Mouse (Mus musculus) embryo, embryonic 11.5 days (tissue): ENCODE data around the gene Pdlim1.
A peak's percentile ranks its signal among the peaks of the same experiment; 100 is the strongest.

ENCODE experiments used
- DNase-seq: peaks from one replicate; pipeline ENCODE4 v3.0.0-alpha.2; 2012; ENCODE audit warnings: low read depth, low spot score

The Pdlim1 gene

DNA sequence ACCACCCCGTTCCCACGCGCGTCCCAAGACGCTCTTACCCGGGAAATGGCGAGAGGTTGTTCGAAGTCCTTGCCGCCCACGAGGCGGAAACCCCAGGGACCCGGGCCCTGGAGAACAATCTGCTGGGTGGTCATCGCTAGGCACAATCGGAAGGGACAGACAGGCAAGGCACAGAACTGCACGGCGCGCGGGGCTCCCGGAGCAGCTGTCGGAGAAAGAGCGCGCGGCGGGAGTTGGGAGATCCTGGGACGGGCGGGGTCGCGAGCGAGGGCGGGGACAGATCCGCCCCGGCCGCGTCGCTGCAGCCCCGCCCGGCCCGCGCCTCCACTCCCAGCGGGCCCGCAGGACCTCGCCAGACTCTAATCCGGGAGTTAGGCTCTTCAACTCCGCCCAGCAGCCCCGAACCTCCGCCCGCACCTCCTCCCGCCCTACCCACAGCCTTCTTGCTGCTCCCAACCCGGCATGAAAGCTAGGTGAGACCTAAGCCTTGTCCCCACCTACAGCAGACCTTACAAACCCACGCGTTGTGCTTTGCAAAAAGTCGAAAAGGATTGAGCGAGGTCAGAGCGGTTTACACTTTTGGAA lies at the start of gene Pdlim1:
Gene Pdlim1, minus strand, starts transcription at position 535 of the 585 bp plus-strand sequence.
- peak; percentile 50 for DNase-seq

DNA sequence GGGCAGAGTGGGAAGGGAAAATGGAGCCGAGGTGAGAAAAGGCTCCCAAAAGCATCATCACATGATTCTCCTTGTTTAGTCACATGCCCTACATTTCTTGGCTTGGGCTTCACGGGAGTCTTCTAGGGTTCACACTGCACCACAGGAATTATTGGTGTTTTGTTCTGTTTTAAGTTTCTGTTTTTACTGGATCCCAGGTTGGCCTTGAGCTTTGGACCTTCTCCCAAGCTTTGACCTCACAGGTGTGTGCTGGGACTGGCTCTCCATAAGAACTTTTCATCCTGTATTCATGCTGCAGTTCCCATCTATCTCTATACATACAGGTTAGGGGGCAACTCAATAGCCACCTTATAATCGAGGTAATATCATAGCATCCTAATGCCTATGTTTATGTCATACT lies 47.6 kb upstream of the Pdlim1 start:
- DNase-seq = no peak

DNA sequence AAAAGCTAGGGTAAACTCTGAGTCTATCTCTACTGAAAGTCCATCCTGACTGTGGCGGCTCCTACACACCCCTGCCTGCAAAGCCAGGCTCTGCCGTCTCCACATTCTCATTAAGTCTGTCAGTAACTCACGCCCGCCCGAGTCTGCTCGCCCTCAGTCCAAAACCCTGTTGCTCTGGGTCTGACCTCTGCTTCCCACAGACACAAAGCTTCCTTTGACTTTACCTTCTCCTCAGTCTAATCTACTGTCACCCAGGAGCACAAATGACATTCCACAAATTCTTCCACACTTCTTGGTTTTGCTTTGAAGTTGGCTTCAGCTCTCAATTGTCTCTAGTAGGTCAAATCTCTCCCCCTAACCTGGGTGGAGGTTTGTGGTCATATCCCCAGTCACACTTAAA lies 46.9 kb upstream of the Pdlim1 start:
- no peak for DNase-seq

DNA sequence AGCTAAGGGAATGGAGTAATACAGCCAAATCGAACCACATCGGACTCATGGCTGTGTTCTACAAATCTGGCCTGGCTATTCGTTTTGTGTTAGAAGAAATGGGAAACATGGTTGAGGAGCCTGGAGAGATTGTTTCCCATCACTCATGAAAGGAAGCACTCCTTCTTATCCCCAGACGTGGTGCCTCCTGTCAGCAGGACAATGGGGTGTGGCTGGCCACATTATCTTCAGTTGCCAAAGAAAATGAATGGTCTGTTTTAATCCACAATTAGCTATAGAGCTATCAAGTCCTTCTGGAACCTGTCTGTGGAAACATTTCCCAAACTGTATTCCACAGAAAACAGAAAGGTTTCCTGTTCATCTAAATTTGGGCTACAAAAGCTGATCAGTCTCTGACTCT lies 45.4 kb upstream of the Pdlim1 start:
- DNase-seq = no peak

DNA sequence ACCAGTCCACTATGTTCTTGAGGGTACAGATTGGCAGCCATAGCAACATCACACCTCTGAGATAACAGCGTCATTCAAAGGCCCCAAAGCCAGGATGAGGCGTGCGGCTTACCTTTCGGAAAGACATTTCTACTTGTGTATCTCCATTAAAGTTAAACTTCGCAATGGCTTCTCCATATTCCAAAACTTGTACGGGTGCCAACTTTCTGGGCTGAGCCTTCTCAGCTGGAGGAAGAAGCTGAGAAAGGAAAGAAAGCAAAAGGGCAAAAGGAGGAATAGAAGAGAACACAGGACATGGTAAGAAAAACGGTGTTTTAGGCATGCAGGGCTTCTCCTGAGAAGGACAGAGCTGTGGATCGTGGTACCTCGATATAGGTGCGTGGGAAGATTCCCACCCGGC lies 42.6 kb upstream of the Pdlim1 start:
- no peak for DNase-seq

DNA sequence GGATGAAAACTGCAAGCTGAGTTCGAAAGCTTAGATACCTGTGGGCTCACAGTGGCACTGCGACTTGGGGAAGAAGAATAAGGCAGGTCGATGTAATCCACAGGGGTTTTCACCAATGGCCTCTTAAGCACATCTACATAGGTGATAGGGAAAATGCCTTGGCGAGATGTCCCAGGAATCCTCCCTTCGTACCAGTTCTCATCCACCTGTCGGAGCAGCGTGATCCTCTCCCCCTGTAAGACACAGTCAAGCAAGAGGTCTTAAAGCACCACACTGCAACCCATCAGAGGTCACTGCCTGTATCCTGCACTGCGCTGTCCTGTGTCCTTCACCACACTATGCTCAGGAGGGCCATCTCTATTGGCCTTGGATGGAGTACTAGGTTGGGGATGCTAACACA lies 40.0 kb upstream of the Pdlim1 start:
- no peak for DNase-seq

DNA sequence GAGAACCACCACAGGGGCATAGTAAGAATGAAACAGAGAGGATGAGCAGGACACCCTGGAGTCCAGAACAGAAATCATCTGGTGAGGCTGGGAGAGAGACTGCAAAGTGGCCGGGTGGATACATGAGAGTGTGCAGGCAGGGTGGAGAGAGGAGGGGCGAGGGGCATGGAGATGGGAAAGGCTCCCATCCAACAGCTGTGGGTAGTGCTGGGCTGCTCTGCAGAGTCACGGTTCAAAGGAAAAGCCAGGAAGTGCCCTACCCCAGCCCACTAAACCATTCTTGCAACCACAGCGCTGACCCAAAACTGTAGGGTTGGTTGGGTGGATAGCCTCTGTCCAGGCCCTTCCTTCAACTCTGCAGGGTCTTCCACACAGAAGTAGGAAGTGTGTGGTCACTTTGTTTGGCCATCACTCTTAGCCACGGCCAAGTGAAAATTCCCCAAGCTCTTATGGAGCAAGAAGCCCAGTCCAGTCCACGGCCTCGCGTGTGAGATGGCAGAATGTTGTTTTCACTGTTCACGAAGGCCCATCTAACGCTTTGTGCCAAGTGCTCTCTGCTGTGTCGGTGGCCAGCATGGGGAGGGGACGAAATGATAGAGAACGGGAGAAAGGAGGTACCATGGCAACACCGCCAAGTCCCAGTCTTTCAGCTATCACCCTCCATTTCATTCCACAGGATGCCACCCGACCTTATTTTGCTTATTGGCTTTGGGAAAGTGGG lies 38.9 kb upstream of the Pdlim1 start:
- no peak for DNase-seq

DNA sequence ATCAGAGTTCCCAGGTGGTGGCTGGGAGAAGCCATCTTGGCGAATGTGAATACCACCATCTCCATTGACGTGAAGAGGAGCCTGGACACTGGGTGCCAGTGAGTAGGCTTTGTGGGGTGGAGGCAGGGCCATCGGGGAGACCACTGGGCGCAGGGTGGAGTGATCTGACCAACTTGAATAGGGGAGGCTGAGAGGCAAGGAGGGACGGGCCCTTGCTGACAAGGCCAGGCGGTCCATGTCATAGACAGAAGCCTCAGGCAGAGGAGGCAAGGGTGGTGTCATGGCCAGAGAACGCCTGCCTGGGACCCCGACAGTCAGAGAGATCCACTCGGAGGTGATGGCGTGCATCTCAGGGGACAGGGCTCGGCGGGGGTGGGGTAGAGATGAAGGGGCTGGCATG lies 38.3 kb upstream of the Pdlim1 start:
- DNase-seq = no peak

DNA sequence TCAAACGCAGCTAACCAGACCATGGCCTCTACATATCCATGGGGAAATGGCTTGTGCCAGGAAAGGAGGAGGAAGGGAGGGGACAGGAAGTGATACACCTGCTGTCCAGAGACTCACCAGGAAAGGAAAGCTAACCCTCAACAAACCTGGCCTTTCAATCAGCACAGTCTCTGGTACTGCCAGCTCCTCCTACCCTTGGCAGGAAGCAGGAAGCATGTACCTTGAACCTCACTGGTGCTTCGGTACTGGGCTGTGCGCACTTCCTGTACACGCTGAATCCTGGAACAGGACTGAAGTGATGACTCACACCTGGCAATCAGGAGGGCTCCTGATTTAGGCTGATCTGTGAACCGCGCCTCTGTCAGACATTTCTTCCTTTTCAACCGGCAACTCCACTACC lies 35.9 kb upstream of the Pdlim1 start:
- DNase-seq = no peak

DNA sequence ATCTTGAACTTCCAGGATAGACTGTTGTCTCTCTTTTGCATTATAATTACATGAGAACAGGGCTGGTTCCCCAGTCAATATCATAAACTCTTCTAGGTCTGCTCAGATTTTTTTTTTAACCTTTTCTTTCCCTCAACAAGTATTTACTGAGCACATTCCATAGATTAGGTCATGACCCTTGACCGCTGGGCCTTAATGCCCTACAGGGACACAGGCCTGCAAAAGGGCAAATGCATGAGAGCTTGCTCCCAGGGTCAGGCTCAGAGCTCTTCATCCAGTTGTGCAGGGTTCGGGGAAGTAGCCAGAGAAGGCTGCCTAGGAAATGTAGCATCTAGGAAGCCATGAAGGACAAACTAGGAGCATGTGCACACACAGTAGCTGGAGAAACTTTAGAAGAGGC lies 35.0 kb upstream of the Pdlim1 start:
- no peak for DNase-seq

DNA sequence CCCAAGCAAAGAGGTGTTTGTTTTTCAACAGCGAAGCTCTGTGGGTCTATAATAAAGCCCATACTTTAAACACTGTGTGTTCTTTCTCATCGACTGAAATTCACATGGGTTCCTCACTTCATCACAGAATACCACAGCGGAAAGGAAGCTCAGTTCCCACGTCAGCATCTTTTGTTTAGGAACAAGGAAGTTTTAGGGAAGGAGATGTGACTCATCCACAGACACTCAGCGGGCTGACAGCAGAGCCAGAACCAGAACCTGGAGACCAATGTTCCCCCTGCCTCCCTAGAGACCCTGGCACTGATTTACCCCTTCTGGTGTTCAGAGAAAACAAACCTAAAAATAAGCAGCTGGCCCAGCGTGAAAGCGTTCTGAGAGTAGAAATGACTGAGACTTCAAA lies 33.8 kb upstream of the Pdlim1 start:
- no peak for DNase-seq

DNA sequence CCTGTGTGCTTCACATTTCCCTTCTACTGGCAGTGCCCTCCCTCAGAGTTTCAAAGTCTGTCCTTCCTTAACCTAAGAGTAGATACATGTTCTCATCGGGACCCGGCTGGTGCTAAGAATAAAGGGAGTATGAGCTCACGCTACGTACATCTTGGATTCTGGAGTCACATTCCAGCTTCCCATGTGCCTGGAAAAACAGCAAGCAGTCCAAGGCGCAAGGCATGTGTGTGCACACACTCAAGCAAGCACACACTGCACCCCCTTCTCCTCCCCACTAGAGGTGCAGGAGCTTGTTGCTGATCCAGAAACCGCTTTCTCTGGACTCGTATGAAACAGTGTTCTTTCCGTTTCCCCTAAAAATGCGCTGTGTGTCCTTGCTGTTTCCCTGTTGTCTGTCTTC lies 31.3 kb upstream of the Pdlim1 start:
- DNase-seq = no peak

DNA sequence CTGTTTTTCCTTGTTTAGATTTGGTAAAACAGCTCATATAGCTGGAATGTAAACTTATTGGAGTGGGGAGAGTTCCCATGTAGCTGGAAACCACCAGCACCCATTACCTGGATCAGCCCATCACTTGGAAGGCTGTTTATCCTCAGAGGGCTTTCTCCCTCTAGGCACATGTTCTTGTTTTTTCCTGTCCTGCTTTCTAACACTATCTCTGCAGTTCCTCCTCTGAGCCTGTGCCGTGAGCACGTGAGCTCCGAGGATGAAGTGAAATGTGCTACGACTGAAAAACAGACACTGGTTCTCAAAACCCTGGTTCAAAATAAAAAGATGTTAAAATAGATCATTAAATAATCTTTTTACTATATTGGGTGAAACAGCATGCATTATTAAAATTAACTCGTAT lies 30.8 kb upstream of the Pdlim1 start:
- no peak for DNase-seq

DNA sequence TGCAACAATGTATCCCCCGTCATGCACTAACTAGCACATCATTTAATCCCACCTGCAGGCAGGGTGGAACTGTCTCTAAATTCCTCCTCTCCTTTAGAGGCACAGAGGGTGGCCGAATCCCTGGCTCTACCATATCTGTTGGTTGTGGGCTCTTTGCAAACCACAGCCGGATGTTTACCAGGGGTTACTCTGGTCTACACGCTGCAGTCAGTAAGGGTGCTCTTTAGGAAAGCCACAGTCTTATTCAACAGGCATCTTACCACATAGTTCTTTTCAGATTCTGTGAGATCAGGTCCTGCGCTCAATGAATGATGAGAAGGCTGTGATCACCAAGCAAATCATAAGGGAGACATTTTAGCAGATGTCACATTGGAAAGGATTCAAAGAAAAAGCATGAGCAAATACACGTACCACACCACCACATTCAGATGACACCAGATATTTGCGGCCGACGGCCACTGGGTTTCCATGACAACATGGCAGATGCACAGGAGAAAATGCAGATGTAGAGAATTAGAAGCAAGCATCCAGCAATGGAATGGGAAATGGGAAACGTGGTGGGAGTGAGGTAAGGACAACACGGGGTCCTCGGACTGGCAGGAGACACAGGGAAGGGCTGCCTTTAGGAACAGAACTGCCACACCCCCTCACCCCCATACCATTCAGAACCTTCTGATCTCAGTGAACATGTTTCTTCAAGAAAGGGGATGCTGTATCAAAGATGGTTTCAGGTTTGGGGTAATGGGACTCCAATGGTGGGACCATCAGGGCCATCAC lies 28.5 kb upstream of the Pdlim1 start:
- no peak for DNase-seq

DNA sequence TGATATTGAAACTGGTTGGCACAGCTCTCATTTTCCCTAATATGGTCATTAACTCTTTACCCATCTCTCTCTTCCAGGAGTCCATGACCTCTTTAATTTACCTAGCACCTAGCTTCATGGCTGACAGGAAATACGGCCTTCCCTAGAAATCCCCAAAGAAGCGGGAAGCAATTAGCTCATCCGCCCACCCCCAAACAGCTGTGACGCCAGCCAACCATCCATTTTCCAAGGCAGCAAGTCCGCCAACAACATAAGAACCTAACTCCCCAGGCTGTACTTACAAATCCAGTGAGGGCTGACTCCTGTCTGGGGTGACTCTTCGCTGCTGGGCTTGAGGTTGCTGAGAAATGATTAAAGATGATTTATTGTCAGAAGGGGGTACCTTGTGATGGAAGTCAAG lies 27.5 kb upstream of the Pdlim1 start:
- DNase-seq = no peak

DNA sequence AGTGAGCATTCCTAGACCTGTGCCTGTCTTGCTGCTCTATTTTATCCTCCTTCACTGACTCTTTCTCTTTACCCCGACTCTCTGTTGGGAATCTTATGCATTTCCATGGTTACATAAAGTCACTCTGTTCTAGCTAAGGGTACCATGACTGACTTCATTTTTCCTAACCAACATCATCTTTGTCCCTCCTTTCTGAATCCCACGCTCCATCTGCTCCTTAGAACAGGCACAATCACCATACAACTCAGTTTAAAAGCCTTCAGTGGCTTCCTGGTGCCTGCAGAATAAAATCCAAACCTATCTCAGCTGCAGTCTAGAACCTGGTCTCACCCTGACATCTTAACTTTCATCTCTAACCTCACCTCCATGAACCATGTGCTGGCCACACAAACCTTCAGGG lies 26.9 kb upstream of the Pdlim1 start:
- DNase-seq = no peak

DNA sequence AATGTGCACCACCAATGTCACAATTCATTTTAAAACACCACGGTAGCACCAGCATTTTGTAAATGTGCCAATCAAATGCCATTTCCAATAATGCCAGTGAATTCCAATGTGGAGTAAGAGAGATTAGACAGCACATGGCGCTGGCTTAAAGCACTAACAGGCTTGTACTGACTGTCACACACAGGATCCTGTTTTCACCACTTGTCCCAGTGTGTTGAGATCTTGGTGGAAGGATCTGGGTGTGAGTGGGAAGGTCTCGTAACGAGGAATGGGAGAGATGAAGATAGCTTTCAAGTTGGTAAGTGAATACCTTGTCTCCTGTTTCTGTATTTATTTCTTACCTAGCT lies 26.1 kb upstream of the Pdlim1 start:
- DNase-seq = no peak

DNA sequence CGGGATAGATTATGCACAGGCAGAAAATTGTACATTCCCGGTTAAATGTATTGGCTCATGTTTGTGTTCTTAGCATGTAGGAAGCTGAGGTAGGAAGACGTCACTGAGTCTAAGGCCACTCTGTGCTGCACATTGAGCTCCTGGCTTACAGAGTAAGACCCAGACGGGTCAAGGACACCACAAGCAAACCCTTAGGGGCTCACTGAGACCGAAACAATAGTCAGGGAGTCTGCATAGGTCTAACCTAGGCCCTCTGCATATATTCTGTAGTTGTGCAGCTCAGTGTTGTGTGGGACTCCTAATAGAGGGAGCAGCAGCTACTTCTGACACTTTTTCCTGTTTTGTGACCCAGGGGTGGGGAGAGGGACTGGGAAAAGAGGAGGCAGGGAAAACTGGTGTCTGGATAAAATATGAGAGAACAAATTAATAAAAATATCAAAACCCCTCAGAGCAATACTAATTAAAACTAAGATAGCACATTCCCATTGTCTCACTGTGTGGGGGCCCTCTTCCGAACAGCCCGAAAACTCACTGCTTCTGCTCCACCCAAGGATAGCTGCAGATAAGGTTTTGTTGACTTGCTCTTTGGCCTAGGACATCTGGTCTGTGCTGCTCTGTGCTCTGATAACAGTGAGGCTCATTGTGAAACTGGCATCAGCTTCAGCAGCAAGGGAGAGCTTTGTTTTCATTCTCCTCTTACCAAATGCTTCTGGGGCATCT lies 25.6 kb upstream of the Pdlim1 start:
- no peak for DNase-seq

DNA sequence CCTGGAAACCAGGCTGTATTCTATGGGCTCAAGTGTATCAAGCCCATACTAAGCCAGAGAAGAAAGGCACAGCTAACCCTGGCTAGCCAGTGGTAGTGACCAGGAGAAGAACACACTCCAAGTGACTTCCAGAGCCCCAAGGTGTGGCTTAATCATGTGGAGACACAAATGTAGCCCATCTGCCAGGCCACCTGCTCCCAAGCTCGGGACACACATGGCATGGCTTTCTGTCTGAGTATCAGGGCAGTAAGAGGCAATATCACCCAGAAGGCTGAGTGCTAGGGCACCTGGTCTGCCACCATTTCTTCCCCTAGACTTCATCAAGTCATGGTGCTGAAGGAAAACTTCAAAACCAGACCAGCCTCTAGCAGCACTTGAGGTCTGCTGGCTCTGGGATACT lies 22.6 kb upstream of the Pdlim1 start:
- no peak for DNase-seq

DNA sequence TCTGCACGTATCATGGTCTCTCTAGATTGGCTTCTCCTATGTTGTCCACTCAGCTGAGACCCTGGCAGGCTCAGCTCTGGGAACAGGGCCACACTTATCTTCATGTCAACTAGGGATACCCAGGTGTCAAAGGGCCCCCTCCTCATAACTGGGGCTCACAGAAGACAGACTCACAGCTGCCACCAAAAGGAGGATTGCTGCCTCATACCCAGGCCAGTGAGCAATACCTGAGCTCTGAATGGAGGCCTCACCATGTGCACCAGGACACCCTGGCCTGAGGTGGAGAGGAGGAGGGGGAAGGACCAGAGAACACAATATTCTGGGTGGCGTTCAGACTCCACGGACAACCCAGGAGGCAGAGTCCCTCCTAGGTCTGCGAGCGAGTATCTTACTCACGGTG lies 22.1 kb upstream of the Pdlim1 start:
- DNase-seq = no peak

DNA sequence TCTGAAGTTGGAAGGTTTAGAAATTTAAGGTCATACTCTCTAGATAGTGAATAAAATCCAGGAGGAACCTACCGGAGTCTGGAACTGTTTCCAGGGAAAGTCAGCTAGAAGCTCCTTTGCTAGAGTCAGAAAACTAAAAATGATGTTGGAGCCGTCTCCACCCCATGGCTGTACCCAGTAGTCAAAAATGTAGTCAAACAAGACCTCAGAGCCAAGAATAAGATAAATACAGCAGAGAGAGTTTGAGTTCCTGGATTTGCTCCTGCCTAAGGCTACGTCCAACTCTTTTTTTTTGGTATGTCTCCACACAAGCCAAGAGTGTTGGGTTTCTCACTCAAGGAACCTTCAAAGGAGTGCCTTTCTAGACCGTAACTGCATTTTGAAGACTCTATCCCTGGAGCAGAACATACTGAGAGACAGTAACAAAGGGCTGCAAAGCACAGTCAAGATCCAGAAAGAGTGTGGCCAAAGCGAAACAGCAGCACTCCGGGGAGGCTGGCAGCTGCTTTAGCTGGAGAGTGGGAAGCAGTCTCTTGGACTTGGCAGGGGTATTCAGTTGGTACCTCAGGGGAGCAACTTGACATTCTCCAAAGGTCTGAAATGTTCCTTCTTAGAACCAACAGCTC lies 18.6 kb upstream of the Pdlim1 start:
- no peak for DNase-seq

DNA sequence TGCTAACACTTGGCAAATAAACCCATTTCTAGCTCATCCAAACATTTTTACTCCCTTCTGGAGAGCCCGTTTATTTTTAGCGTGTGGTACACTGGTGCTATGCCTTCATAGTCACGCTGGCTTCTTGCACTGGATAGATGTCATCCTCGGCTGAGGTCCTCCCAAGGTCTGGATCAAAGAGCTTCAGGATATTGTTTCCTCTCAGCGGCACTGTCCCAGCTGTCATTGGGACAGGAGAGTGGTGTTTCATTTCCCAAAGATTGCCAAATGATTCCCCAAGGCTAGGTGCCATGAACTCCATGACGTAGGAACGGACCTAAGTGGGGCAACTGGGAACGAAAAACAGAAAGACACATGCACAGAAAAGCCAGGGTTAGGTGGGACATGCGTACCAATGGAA lies 16.8 kb upstream of the Pdlim1 start:
- no peak for DNase-seq
